Mouse (Mus musculus) hindbrain, embryonic 13.5 days (tissue): ENCODE measurements at regions not wholly inside any gene's neighbourhood (a gene's known extent, or its start where the extent isn't known, plus 50 kb on each side); places are given as distances from the start of the nearest gene placed in this dataset.

Source experiments
- ATAC-seq: fragments of 200-750 bp; cut with Nextera tagmentation; 2 replicates; pipeline ENCODE4 v1.8.0; 2017; ENCODE audit warnings: moderate TSS enrichment; ENCODE audit not compliant: low FRiP score
- H3K27ac ChIP-seq: fragments of 300-500 bp; sonication (generic); 2 replicates; pipeline ENCODE4 v1.5.1; 2015; ENCODE audit warnings: inconsistent platforms, mild to moderate bottlenecking, moderate library complexity
- H3K27me3 ChIP-seq: fragments of 300-500 bp; sonication (generic); 2 replicates; pipeline ENCODE4 v1.6.1; 2015; ENCODE audit warnings: mild to moderate bottlenecking, inconsistent platforms
- H3K36me3 ChIP-seq: fragments of 300-500 bp; sonication (generic); 2 replicates; pipeline ENCODE4 v1.6.1; 2015; ENCODE audit warnings: mild to moderate bottlenecking, inconsistent platforms
- H3K4me1 ChIP-seq: fragments of 300-500 bp; sonication (generic); replicated peaks from 2 replicates; pipeline ENCODE4 v1.6.1; 2015; ENCODE audit warnings: inconsistent platforms
- H3K4me2 ChIP-seq: fragments of 300-500 bp; sonication (generic); 2 replicates; pipeline ENCODE4 v1.6.1; 2015; ENCODE audit warnings: inconsistent platforms, mild to moderate bottlenecking, moderate library complexity
- H3K4me3 ChIP-seq: fragments of 300-500 bp; sonication (generic); 2 replicates; pipeline ENCODE4 v1.5.1; 2015; ENCODE audit warnings: mild to moderate bottlenecking, inconsistent platforms
- H3K9ac ChIP-seq: fragments of 300-500 bp; sonication (generic); 2 replicates; pipeline ENCODE4 v1.6.1; 2015; ENCODE audit warnings: mild to moderate bottlenecking, inconsistent platforms
- H3K9me3 ChIP-seq: fragments of 300-500 bp; sonication (generic); 2 replicates; pipeline ENCODE4 v1.6.1; 2016; ENCODE audit warnings: inconsistent platforms
- WGBS: fragments of 180-500 bp; shearing (Covaris S2); methylation state at CpG from one replicate; pipeline ENCODE4 v1.1.7; 2015; 5-methylcytosine and 5-hydroxymethylcytosine counted together

- ATAC-seq = no peak
- Histone ChIP-seq H3K4me3 (no peak overlapping the region), H3K36me3 (no peaks in the 10 kb centered on the region), H3K4me2 (no peak overlapping the region), H3K27ac (no peak overlapping the region), H3K9ac (no peak overlapping the region), H3K9me3 (no peaks in the 10 kb centered on the region), H3K27me3 (no peaks in the 10 kb centered on the region), H3K4me1 (peaks cover 8% of the 10 kb centered on the region; the same call in 1 of the 2 replicates)
- 62% methylated on average over 8 of the region's 8 CpGs for WGBS
Measured at GRCm38 (mm10) chr19:54756681-54757257, 370.3 kb downstream of the Gpam start.

DNA sequence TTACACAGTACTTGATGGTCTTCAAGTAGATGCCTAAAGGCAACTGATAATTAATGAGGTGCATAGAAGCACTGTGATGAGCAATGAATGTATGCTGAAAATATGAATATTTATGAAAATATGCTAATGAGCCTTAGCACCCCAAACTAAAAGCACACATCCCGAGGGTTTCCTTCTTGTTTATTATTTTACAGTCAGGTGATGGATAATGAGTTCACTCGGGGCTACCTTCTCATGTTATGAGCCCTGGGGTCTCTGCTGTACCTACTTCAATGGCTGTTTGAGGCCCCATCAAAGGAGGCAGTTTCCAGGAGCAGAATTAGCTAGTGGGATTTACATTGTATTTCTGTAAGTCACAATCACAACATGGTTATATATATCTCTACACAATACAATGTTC, 371.6 kb downstream of the Gpam start:
- no peak overlapping the region for H3K4me2 ChIP-seq
- 37% methylated on average over 2 of the region's 2 CpGs for WGBS
- no peaks in the 10 kb centered on the region for H3K27me3 ChIP-seq
- peaks cover 8% of the 10 kb centered on the region; the same call in 1 of the 2 replicates for H3K4me1 ChIP-seq
- H3K4me3 ChIP-seq = no peak overlapping the region
- no peak overlapping the region for H3K9ac ChIP-seq
- H3K9me3 ChIP-seq = no peaks in the 10 kb centered on the region
- no peak overlapping the region for H3K27ac ChIP-seq
- ATAC-seq = 0 out of 2 replicates have a peak, but pooled peaks have one; percentile 36
- no peaks in the 10 kb centered on the region for H3K36me3 ChIP-seq

GRCm38 (mm10) chr19:54733938-54734337, 393.1 kb downstream of the Gpam start:
- no peak overlapping the region for H3K4me2 ChIP-seq
- H3K9me3 ChIP-seq = no peaks in the 10 kb centered on the region
- H3K9ac ChIP-seq = no peak overlapping the region
- no peak overlapping the region for H3K27ac ChIP-seq
- no peak for ATAC-seq
- no peak overlapping the region for H3K4me3 ChIP-seq
- H3K4me1 ChIP-seq = no peaks in the 10 kb centered on the region
- no peaks in the 10 kb centered on the region for H3K36me3 ChIP-seq
- H3K27me3 ChIP-seq = no peaks in the 10 kb centered on the region
- WGBS = 84% methylated on average over 2 of the region's 2 CpGs

- H3K4me2 ChIP-seq = no peak overlapping the region
- no peak overlapping the region for H3K4me3 ChIP-seq
- WGBS = 72% methylated on average over 8 of the region's 8 CpGs
Measured at GRCm38 (mm10) chr19:54731749-54732148, 395.3 kb downstream of the Gpam start.

GRCm38 (mm10) chr19:54731315-54731714, 395.7 kb downstream of the Gpam start:
- no peak overlapping the region for H3K9ac ChIP-seq
- no peak overlapping the region for H3K4me2 ChIP-seq
- H3K4me1 ChIP-seq = no peaks in the 10 kb centered on the region
- no peaks in the 10 kb centered on the region for H3K9me3 ChIP-seq
- no peak overlapping the region for H3K27ac ChIP-seq
- H3K27me3 ChIP-seq = no peaks in the 10 kb centered on the region
- ATAC-seq = no peak
- WGBS = 89% methylated on average over 2 of the region's 2 CpGs
- H3K4me3 ChIP-seq = no peak overlapping the region
- no peaks in the 10 kb centered on the region for H3K36me3 ChIP-seq

More at GRCm38 (mm10) chr19:54731749-54732148, 395.3 kb downstream of the Gpam start:
- Histone ChIP-seq H3K36me3 (no peaks in the 10 kb centered on the region), H3K4me1 (no peaks in the 10 kb centered on the region), H3K9ac (no peak overlapping the region), H3K9me3 (no peaks in the 10 kb centered on the region), H3K27ac (no peak overlapping the region), H3K27me3 (no peaks in the 10 kb centered on the region)
- ATAC-seq = no peak

GRCm38 (mm10) chr19:54730801-54731200, 396.2 kb downstream of the Gpam start:
- WGBS = 88% methylated on average over 2 of the region's 2 CpGs
- H3K4me1 ChIP-seq = no peaks in the 10 kb centered on the region
- H3K4me2 ChIP-seq = no peak overlapping the region
- no peaks in the 10 kb centered on the region for H3K9me3 ChIP-seq
- no peak overlapping the region for H3K27ac ChIP-seq
- H3K9ac ChIP-seq = no peak overlapping the region
- H3K4me3 ChIP-seq = no peak overlapping the region
- ATAC-seq = no peak
- no peaks in the 10 kb centered on the region for H3K27me3 ChIP-seq
- no peaks in the 10 kb centered on the region for H3K36me3 ChIP-seq

DNA sequence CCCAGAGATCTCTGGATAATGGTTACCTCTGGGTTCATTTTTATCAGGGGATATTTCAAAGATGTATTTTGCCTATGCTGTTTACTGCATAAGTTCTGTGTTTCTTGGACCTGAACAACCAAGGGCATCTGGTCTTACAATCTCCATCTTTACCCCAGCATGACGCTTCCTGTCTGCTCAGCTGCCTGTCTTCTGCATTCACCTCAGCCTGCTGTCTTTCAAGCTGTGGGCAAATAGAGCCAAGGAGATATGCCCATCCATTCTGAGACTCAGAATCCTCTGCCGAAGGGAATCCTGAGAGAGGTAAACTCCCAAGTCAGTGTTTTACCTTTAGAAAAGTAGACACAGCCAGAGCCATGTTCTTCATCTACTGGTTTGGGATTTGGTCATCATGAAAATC, 396.7 kb downstream of the Gpam start:
- Histone ChIP-seq H3K9ac (no peak overlapping the region), H3K36me3 (no peaks in the 10 kb centered on the region), H3K4me1 (no peaks in the 10 kb centered on the region), H3K27ac (no peak overlapping the region), H3K27me3 (no peaks in the 10 kb centered on the region), H3K4me3 (no peak overlapping the region), H3K9me3 (no peaks in the 10 kb centered on the region), H3K4me2 (no peak overlapping the region)
- WGBS = 85% methylated on average over 2 of the region's 2 CpGs
- ATAC-seq = no peak

GRCm38 (mm10) chr19:54722091-54722490, 404.9 kb downstream of the Gpam start:
- Histone ChIP-seq H3K36me3 (no peaks in the 10 kb centered on the region), H3K27ac (no peak overlapping the region), H3K4me3 (no peak overlapping the region), H3K9ac (no peak overlapping the region), H3K9me3 (no peaks in the 10 kb centered on the region), H3K4me1 (no peaks in the 10 kb centered on the region), H3K27me3 (no peaks in the 10 kb centered on the region), H3K4me2 (no peak overlapping the region)
- 71% methylated on average over 2 of the region's 2 CpGs for WGBS
- no peak for ATAC-seq

DNA sequence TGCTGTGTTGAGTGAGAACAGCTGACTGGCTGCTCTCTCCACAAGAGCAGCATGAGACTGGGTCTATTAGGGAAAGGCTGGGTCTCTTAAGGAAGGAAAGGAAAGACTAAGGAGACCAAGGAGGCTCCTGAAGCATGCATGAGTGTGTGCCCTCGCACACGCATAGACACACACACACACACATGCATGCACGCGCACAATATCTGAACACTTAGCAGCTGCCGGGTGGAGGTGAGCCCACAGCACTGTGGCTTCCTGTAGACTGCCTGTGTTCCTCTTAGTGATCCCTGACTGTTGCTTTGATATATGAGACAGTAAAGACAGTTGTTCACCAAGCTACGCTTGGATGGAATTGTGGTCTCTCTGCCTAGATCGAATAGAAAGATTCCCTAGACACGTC, 429.6 kb downstream of the Gpam start:
- no peak overlapping the region for H3K4me3 ChIP-seq
- ATAC-seq = no peak
- H3K9me3 ChIP-seq = no peaks in the 10 kb centered on the region
- WGBS = 92% methylated on average over 8 of the region's 8 CpGs
- no peaks in the 10 kb centered on the region for H3K36me3 ChIP-seq
- H3K4me1 ChIP-seq = no peaks in the 10 kb centered on the region
- H3K27me3 ChIP-seq = no peaks in the 10 kb centered on the region
- no peak overlapping the region for H3K4me2 ChIP-seq
- H3K27ac ChIP-seq = no peak overlapping the region
- no peak overlapping the region for H3K9ac ChIP-seq

- H3K36me3 ChIP-seq = no peaks in the 10 kb centered on the region
- H3K4me2 ChIP-seq = no peak overlapping the region
- H3K4me3 ChIP-seq = no peak overlapping the region
- WGBS = 89% methylated on average over 3 of the region's 3 CpGs
- H3K27me3 ChIP-seq = no peaks in the 10 kb centered on the region
- H3K9me3 ChIP-seq = no peaks in the 10 kb centered on the region
- no peaks in the 10 kb centered on the region for H3K4me1 ChIP-seq
- no peak overlapping the region for H3K27ac ChIP-seq
- ATAC-seq = no peak
- no peak overlapping the region for H3K9ac ChIP-seq
Measured at GRCm38 (mm10) chr19:54693714-54694113, 433.3 kb downstream of the Gpam start.

DNA sequence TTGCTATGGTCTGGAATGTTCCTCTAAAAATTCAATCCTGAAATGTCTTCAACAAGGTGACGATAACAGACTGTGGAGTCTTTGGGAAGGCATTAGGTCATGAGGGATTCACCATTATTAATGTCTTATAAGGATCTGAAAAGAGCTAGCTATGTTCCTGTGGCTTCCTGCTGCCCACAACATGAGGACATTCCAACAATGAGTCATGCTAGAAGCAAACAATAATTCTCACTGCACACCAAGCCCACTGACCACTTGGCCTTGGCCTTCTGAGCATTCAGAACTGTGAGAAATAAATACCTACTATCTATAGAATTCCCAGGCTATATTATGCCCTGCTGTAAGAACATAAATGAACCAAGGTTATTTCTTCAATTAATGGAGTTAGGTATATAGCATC, 433.9 kb downstream of the Gpam start:
- H3K4me1 ChIP-seq = no peaks in the 10 kb centered on the region
- no peak overlapping the region for H3K4me3 ChIP-seq
- no peaks in the 10 kb centered on the region for H3K36me3 ChIP-seq
- no peak for ATAC-seq
- H3K4me2 ChIP-seq = no peak overlapping the region
- no peak overlapping the region for H3K27ac ChIP-seq
- WGBS = 93% methylated on average over 1 of the region's 1 CpGs
- H3K9me3 ChIP-seq = no peaks in the 10 kb centered on the region
- no peaks in the 10 kb centered on the region for H3K27me3 ChIP-seq
- no peak overlapping the region for H3K9ac ChIP-seq

- Histone ChIP-seq H3K36me3 (no peaks in the 10 kb centered on the region), H3K9me3 (no peaks in the 10 kb centered on the region), H3K4me3 (no peak overlapping the region), H3K4me2 (no peak overlapping the region), H3K4me1 (no peaks in the 10 kb centered on the region), H3K27ac (no peak overlapping the region), H3K27me3 (no peaks in the 10 kb centered on the region), H3K9ac (no peak overlapping the region)
- WGBS = 84% methylated on average over 1 of the region's 1 CpGs
- no peak for ATAC-seq
Measured at GRCm38 (mm10) chr19:54691861-54692260, 435.2 kb downstream of the Gpam start.

DNA sequence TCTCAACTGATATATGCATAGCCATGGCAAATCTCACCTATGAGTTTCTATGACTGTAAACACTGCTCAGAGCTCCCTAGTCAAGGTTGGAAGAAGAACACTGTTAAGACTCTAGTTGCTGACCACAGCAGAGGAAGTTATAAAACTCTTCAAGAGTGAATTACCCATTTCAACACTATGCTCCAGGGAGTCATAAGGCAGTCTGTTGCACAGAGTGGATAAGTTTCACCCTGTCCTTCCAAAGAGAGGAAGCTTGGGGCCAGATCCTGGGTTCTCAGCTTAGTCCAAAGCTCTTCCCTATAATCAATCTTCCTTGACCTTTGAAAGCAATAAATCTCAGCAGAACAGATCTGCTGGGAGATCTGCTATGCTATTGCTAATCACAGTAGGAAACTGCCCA, 438.4 kb downstream of the Gpam start:
- H3K4me1 ChIP-seq = no peaks in the 10 kb centered on the region
- no peak overlapping the region for H3K4me3 ChIP-seq
- no peak overlapping the region for H3K4me2 ChIP-seq
- H3K36me3 ChIP-seq = no peaks in the 10 kb centered on the region
- no peak for ATAC-seq
- H3K9ac ChIP-seq = no peak overlapping the region
- no peaks in the 10 kb centered on the region for H3K9me3 ChIP-seq
- H3K27me3 ChIP-seq = no peaks in the 10 kb centered on the region
- H3K27ac ChIP-seq = no peak overlapping the region
